Mouse (Mus musculus): ENCODE measurements at regions not wholly inside any gene's neighbourhood (a gene's known extent, or its start where the extent isn't known, plus 50 kb on each side); places are given as distances from the start of the nearest gene placed in this dataset.
A peak's percentile ranks its signal among the peaks of the same experiment; 100 is the strongest.

DNA sequence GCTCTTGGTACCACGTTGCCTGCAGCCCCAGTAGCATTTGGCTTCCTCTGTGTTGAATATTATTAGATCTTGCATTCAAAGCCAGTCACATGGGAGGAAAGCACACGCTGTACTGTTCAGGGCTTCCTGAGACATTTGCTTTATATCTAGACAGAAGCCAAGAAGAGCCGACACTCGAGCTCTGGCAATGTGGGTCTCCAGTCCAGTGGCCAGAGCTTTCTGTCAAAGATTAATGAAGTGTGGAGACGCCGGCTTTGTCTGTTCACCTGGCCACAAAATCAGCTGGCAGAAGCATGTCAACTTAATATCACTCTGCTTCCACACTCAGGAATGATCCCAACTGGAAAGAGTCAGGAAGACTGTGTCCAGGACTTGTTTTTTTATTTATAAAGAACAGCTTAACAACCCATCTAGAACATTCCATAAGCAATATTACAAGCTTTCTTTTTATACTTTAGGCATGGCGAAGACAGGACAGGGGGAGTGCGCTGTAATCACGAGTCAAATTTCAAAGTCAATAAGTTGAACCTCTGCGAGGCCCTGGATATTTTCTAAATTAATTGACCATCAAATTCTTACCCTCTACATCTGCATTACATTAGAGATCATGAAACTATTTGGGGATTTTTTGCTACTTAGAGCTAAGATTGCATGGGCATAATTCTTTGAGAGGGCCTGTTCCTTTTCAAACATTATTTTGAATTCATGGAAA is 214.3 kb upstream of the F930015N05Rik start:
- no peaks in the 10 kb centered on the region for H3K36me3 ChIP-seq (ENCODE audit: control insufficient read depth, insufficient read depth)
- no peak overlapping the region for H3ac ChIP-seq (ENCODE audit: control insufficient read depth, insufficient read length)
- no peak overlapping the region for H3K4me2 ChIP-seq (ENCODE audit: low read depth)
- no peaks in the 10 kb centered on the region for H3K79me2 ChIP-seq (ENCODE audit: control insufficient read depth, insufficient read depth)
- no peaks in the 10 kb centered on the region for H3K27me3 ChIP-seq (ENCODE audit: control insufficient read depth, insufficient read depth, insufficient read length)
- TF ChIP-seq E2F4 (IDR thresholded peaks at IDR 0.05; ENCODE audit: insufficient read depth) (no peak), CEBPB (IDR thresholded peaks at IDR 0.05; ENCODE audit: insufficient read depth, poor library complexity, severe bottlenecking) (no peak), MYOG (IDR thresholded peaks at IDR 0.05; ENCODE audit: control insufficient read depth in 1 of 3, insufficient read depth in 1 of 3, insufficient read length in 2 of 3, low read depth in 2 of 3) (no peak)
- H3K4me3 ChIP-seq = no peak overlapping the region

DNA sequence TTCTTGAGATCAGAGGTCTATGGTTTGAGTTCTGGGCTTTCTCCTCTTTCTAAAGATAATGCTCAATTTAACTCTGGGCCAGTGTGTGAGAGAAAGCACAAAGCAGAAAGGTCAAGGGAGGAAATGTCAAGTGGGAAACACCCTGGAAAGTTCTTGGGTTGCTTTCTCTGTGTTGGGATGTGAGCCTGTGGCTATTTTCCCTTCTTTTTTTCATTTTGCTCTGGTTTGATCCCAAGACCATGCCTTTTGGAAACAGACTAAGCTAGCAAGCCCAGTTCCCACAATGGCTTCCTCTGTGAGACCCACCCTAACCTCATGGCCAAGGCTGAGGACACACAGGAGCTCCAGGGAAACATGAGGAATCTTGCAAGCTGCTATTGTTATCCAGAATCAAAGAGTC is 216.4 kb upstream of the F930015N05Rik start:
- no peaks in the 10 kb centered on the region for H3K79me2 ChIP-seq (ENCODE audit: control insufficient read depth, insufficient read depth)
- H3K27me3 ChIP-seq (ENCODE audit: control insufficient read depth, insufficient read depth, insufficient read length) = no peaks in the 10 kb centered on the region
- no peaks in the 10 kb centered on the region for H3K36me3 ChIP-seq (ENCODE audit: control insufficient read depth, insufficient read depth)
- no peak overlapping the region for H3K4me3 ChIP-seq
- no peak for TF ChIP-seq MAX (IDR thresholded peaks at IDR 0.05; ENCODE audit: low read depth)
- no peak for TF ChIP-seq MYOD1 (IDR thresholded peaks at IDR 0.05; ENCODE audit: control insufficient read depth in 1 of 3, insufficient read length in 2 of 3, low read depth in 2 of 3)
- TF ChIP-seq MYOG (IDR thresholded peaks at IDR 0.05; ENCODE audit: control insufficient read depth in 1 of 3, insufficient read depth in 1 of 3, insufficient read length in 2 of 3, low read depth in 2 of 3) = no peak
- TF ChIP-seq SRF (IDR thresholded peaks at IDR 0.05; ENCODE audit: control insufficient read depth, insufficient read length, low read depth) = no peak
- TF ChIP-seq USF1 (IDR thresholded peaks at IDR 0.05; ENCODE audit: low read depth) = no peak
- TF ChIP-seq CEBPB (IDR thresholded peaks at IDR 0.05; ENCODE audit: insufficient read depth, poor library complexity, severe bottlenecking) = no peak
- no peak overlapping the region for H3ac ChIP-seq (ENCODE audit: control insufficient read depth, insufficient read length)
- no peak overlapping the region for H3K4me2 ChIP-seq (ENCODE audit: low read depth)

DNA sequence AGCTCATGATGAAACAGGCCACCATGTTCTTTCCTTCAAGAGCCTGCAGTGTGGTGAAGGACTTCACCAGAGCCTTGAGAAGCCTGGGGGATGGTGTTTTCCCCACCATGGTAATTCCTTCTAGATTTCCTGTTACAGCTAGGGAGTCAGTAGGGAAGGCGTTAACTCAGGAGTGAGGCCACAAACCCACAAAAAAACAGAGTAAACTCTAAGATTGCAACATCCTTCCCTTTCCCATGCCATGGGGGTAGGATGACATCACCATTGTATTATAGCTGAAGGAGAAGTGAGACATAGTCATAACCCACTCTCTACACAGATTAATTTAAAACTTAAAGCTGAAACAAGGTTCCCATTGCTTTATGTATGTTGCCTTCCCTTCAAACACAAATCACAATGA is 218.7 kb upstream of the F930015N05Rik start:
- no peak overlapping the region for H3K4me3 ChIP-seq
- H3K4me2 ChIP-seq (ENCODE audit: low read depth) = no peak overlapping the region
- H3ac ChIP-seq (ENCODE audit: control insufficient read depth, insufficient read length) = no peak overlapping the region
- H3K27me3 ChIP-seq (ENCODE audit: control insufficient read depth, insufficient read depth, insufficient read length) = peaks cover 4% of the 10 kb centered on the region
- no peaks in the 10 kb centered on the region for H3K36me3 ChIP-seq (ENCODE audit: control insufficient read depth, insufficient read depth)
- H3K79me2 ChIP-seq (ENCODE audit: control insufficient read depth, insufficient read depth) = no peaks in the 10 kb centered on the region
- TF ChIP-seq CEBPB (IDR thresholded peaks at IDR 0.05; ENCODE audit: insufficient read depth, poor library complexity, severe bottlenecking) = peak; percentile 95
- TF ChIP-seq MYOG (IDR thresholded peaks at IDR 0.05; ENCODE audit: control insufficient read depth in 1 of 3, insufficient read depth in 1 of 3, insufficient read length in 2 of 3, low read depth in 2 of 3) = no peak

DNA sequence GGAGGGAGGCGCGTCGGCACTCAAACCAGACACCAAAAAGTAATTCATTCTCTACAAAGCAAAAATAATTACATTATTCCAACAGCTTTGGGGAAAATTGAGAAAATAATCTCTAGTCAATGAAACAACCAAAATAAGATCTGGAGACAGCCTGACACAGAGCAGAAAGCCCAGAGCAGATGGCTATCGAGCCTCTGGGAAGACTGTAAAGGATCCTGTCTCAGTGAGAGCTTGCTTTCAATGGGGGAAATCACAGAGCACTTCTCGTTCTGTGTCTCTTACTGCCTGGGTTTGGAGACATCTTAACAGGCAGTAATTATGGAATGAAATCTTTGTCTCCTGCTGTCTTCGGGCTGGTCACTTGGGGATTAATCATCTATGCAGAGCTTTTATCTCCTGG is 226.7 kb upstream of the F930015N05Rik start:
- Histone ChIP-seq H3K4me3 (no peak overlapping the region), H3ac (ENCODE audit: control insufficient read depth, insufficient read length) (no peak overlapping the region), H3K27me3 (ENCODE audit: control insufficient read depth, insufficient read depth, insufficient read length) (peaks cover 8% of the 10 kb centered on the region), H3K4me2 (ENCODE audit: low read depth) (no peak overlapping the region), H3K36me3 (ENCODE audit: control insufficient read depth, insufficient read depth) (no peaks in the 10 kb centered on the region), H3K79me2 (ENCODE audit: control insufficient read depth, insufficient read depth) (no peaks in the 10 kb centered on the region)
- TF ChIP-seq TCF12 (IDR thresholded peaks at IDR 0.05; ENCODE audit: insufficient read depth, poor library complexity, severe bottlenecking) (no peak), MYOG (IDR thresholded peaks at IDR 0.05; ENCODE audit: control insufficient read depth in 1 of 3, insufficient read depth in 1 of 3, insufficient read length in 2 of 3, low read depth in 2 of 3) (no peak), MYOD1 (IDR thresholded peaks at IDR 0.05; ENCODE audit: control insufficient read depth in 1 of 3, insufficient read length in 2 of 3, low read depth in 2 of 3) (no peak), USF1 (IDR thresholded peaks at IDR 0.05; ENCODE audit: low read depth) (no peak), SRF (IDR thresholded peaks at IDR 0.05; ENCODE audit: control insufficient read depth, insufficient read length, low read depth) (no peak), E2F4 (IDR thresholded peaks at IDR 0.05; ENCODE audit: insufficient read depth) (no peak), REST (IDR thresholded peaks at IDR 0.05; ENCODE audit: insufficient read depth, insufficient read length) (no peak), POLR2A (IDR thresholded peaks at IDR 0.05; ENCODE audit: insufficient read length, low read depth) (no peak), POLR2AphosphoS2 (IDR thresholded peaks at IDR 0.05; ENCODE audit: insufficient read length, low read depth) (no peak), TCF3 (IDR thresholded peaks at IDR 0.05; ENCODE audit: insufficient read length, low read depth) (no peak), MAX (IDR thresholded peaks at IDR 0.05; ENCODE audit: low read depth) (no peak), CEBPB (IDR thresholded peaks at IDR 0.05; ENCODE audit: insufficient read depth, poor library complexity, severe bottlenecking) (no peak)

DNA sequence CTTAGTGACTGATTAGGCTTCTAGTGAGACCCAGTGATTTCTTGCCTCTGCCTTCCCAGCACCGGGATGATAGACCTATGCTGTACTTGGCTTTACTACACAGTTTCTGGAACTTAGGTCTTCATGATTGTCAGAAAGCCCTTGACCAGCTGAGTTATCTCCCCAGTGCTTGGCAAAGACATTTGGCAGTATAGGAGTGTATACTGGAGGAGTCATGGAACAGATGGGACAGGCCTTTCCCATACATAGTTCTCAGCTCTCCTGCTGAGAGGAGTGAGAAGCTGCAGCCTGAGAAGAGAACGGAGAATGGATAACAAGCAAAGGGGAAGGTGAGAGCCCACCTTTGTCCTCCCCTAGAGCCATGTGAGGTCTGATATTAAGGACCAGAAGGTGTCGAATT is 230.6 kb upstream of the F930015N05Rik start:
- H3K4me2 ChIP-seq (ENCODE audit: low read depth) = no peak overlapping the region
- H3K27me3 ChIP-seq (ENCODE audit: control insufficient read depth, insufficient read depth, insufficient read length) = peaks cover 4% of the 10 kb centered on the region
- no peaks in the 10 kb centered on the region for H3K36me3 ChIP-seq (ENCODE audit: control insufficient read depth, insufficient read depth)
- no peaks in the 10 kb centered on the region for H3K79me2 ChIP-seq (ENCODE audit: control insufficient read depth, insufficient read depth)
- H3ac ChIP-seq (ENCODE audit: control insufficient read depth, insufficient read length) = no peak overlapping the region
- TF ChIP-seq TCF12 (IDR thresholded peaks at IDR 0.05; ENCODE audit: insufficient read depth, poor library complexity, severe bottlenecking) = no peak
- TF ChIP-seq USF1 (IDR thresholded peaks at IDR 0.05; ENCODE audit: low read depth) = no peak
- no peak for TF ChIP-seq POLR2AphosphoS2 (IDR thresholded peaks at IDR 0.05; ENCODE audit: insufficient read length, low read depth)
- no peak for TF ChIP-seq TCF3 (IDR thresholded peaks at IDR 0.05; ENCODE audit: insufficient read length, low read depth)
- no peak for TF ChIP-seq E2F4 (IDR thresholded peaks at IDR 0.05; ENCODE audit: insufficient read depth)
- no peak for TF ChIP-seq MYOD1 (IDR thresholded peaks at IDR 0.05; ENCODE audit: control insufficient read depth in 1 of 3, insufficient read length in 2 of 3, low read depth in 2 of 3)
- no peak overlapping the region for H3K4me3 ChIP-seq

Data from myocyte (in vitro differentiated cells).